Mouse (Mus musculus) liver, embryonic 14.5 days (tissue): ENCODE data around the gene Mief1.

Experiments
- CTCF ChIP-seq: IDR thresholded peaks from 2 replicates; pipeline ENCODE4 v1.5.1; 2016; ENCODE audit warnings: antibody characterized with exemption, low read depth, control low read depth
- EP300 ChIP-seq: IDR thresholded peaks from 2 replicates; pipeline ENCODE4 v1.6.1; 2016; ENCODE audit warnings: antibody characterized with exemption, low read depth

- TF ChIP-seq CTCF (no peak), EP300 (no peak)
These were observed 41.6 kb upstream of the Mief1 start for GRCm38 (mm10) chr15:80192246-80192585.
